ENCODE assay signal across 12 mouse cellular contexts in genomic region chr6:56794834-56795233, GRCm38 (mm10). TPM values are rescaled to one million over a fixed set of nuclear protein-coding genes. Genes with fewer than 3 reads are reported as not detected.
DNase-seq lines count a peak whose midpoint lies in the region; ATAC-seq and TF ChIP-seq lines count a peak whose summit lies in the region.
"Had no signal": no experiment of that assay in that cellular context is flagged by ENCODE, and none has a peak within 500 bp of the region (broad histone marks: within the 10 kb centered on the region; RNA-seq: fewer than 3 reads in every experiment).

No protein-coding gene starts in this region.

- ATAC-seq in heart, embryonic 12.5 days (ENCODE audit: insufficient number of reproducible peaks, low FRiP score), result no peak
- no peak for ATAC-seq in midbrain, embryonic 13.5 days
- no peak for ATAC-seq in midbrain, postnatal 0 days (ENCODE audit: low FRiP score)
- no peak for ATAC-seq in limb, embryonic 14.5 days (ENCODE audit: low FRiP score, low read depth)
- ATAC-seq in stomach, postnatal 0 days (ENCODE audit: low FRiP score, low TSS enrichment), result no peak
- ATAC-seq: CD4-positive, CD25-positive, alpha-beta regulatory T cell, adult 4 months had no signal

- H3K4me1 ChIP-seq in heart, embryonic 12.5 days (replicated peaks), result peaks cover 25% of the 10 kb centered on the region
- H3K4me1 ChIP-seq in heart, embryonic 10.5 days, result peaks cover 16% of the 10 kb centered on the region
- peaks cover 35% of the 10 kb centered on the region for H3K4me1 ChIP-seq in midbrain, embryonic 13.5 days (replicated peaks)
- H3K4me1 ChIP-seq in midbrain, postnatal 0 days (ENCODE audit: insufficient read depth, low read length), result peaks cover 6% of the 10 kb centered on the region
- peaks cover 16% of the 10 kb centered on the region for H3K4me1 ChIP-seq in limb, embryonic 14.5 days (ENCODE audit: control insufficient read depth, insufficient read depth, low read length)
- H3K4me1 ChIP-seq in stomach, postnatal 0 days (replicated peaks; ENCODE audit: control insufficient read depth, insufficient read depth), result 0 out of 2 replicates have a peak, but pooled peaks cover 4% of the 10 kb centered on the region

- no peaks in the 10 kb centered on the region for H3K36me3 ChIP-seq in heart, embryonic 12.5 days
- no peaks in the 10 kb centered on the region for H3K36me3 ChIP-seq in heart, embryonic 10.5 days
- H3K36me3 ChIP-seq in midbrain, embryonic 13.5 days, result no peaks in the 10 kb centered on the region
- no peaks in the 10 kb centered on the region for H3K36me3 ChIP-seq in midbrain, postnatal 0 days (ENCODE audit: insufficient read depth, low read length)
- no peaks in the 10 kb centered on the region for H3K36me3 ChIP-seq in limb, embryonic 14.5 days (ENCODE audit: control insufficient read depth, insufficient read depth, low read length)
- no peaks in the 10 kb centered on the region; the same call in 1 of the 2 replicates for H3K36me3 ChIP-seq in stomach, postnatal 0 days (ENCODE audit: control insufficient read depth, insufficient read depth, low read length)

- 84% methylated on average over 5 of the region's 5 CpGs for WGBS in heart, embryonic 12.5 days
- WGBS in heart, embryonic 10.5 days, result 90% methylated on average over 5 of the region's 5 CpGs
- 83% methylated on average over 5 of the region's 5 CpGs for WGBS in midbrain, embryonic 13.5 days
- 82% methylated on average over 5 of the region's 5 CpGs for WGBS in midbrain, postnatal 0 days
- 85% methylated on average over 5 of the region's 5 CpGs for WGBS in limb, embryonic 14.5 days
- WGBS in stomach, postnatal 0 days, result 80% methylated on average over 5 of the region's 5 CpGs

- TF ChIP-seq POLR2A in limb, embryonic 14.5 days (IDR thresholded peaks at IDR 0.05; ENCODE audit: borderline replicate concordance, extremely low read depth, insufficient read depth, insufficient read length), result no peak

- H3K9me3 ChIP-seq in heart, embryonic 12.5 days (replicated peaks), result peaks cover 4% of the 10 kb centered on the region; the same call in 1 of the 2 replicates
- no peaks in the 10 kb centered on the region for H3K9me3 ChIP-seq in heart, embryonic 10.5 days
- H3K9me3 ChIP-seq in midbrain, embryonic 13.5 days, result no peaks in the 10 kb centered on the region
- H3K9me3 ChIP-seq in midbrain, postnatal 0 days (ENCODE audit: low read length), result no peaks in the 10 kb centered on the region
- H3K9me3 ChIP-seq in limb, embryonic 14.5 days (ENCODE audit: control insufficient read depth, low read length), result no peaks in the 10 kb centered on the region
- no peaks in the 10 kb centered on the region for H3K9me3 ChIP-seq in stomach, postnatal 0 days (ENCODE audit: control insufficient read depth, low read length)

- intact Hi-C loops in left cerebral cortex, postnatal 36 days (cut with DNase I), result loop anchor here (5.0 kb wide), 1 partner anchor 127 kb away; the partner anchor contains the start of genes Nt5c3 and Vmn1r4

- no peak for TF ChIP-seq EP300 in stomach, postnatal 0 days (optimal IDR thresholded peaks at IDR 0.05)

- no peak for DNase-seq in heart, embryonic 10.5 days (ENCODE audit: low spot score)
- DNase-seq in midbrain, postnatal 0 days (ENCODE audit: low spot score), result no peak
- no peak for DNase-seq in limb, embryonic 14.5 days (ENCODE audit: low spot score)
- no peak for DNase-seq in stomach, postnatal 0 days (ENCODE audit: low spot score)
- DNase-seq in urinary bladder, adult 18-20 months (ENCODE audit: low spot score in 2 of 2), result no peak
- DNase-seq in left cerebral cortex, postnatal 36 days (ENCODE audit: low spot score in 2 of 2), result no peak
- DNase-seq: cerebellum, postnatal 10 days; gastrocnemius, postnatal 10 days; layer of hippocampus, postnatal 36 days had no signal

- H3K27me3 ChIP-seq in heart, embryonic 12.5 days (replicated peaks), result no peaks in the 10 kb centered on the region
- no peaks in the 10 kb centered on the region for H3K27me3 ChIP-seq in heart, embryonic 10.5 days (ENCODE audit: insufficient read depth, poor library complexity, severe bottlenecking)
- no peaks in the 10 kb centered on the region for H3K27me3 ChIP-seq in midbrain, embryonic 13.5 days
- no peaks in the 10 kb centered on the region for H3K27me3 ChIP-seq in midbrain, postnatal 0 days (ENCODE audit: insufficient read depth, low read length)
- H3K27me3 ChIP-seq in limb, embryonic 14.5 days (ENCODE audit: control insufficient read depth, insufficient read depth, low read length), result no peaks in the 10 kb centered on the region
- H3K27me3 ChIP-seq in stomach, postnatal 0 days (ENCODE audit: control insufficient read depth, insufficient read depth, low read length), result no peaks in the 10 kb centered on the region

- peak overlapping the region; percentile 80 for H3K4me2 ChIP-seq in heart, embryonic 12.5 days
- 0 out of 2 replicates have a peak overlapping the region, but pooled peaks have one; percentile 75 for H3K4me2 ChIP-seq in midbrain, embryonic 13.5 days (replicated peaks)
- H3K4me2 ChIP-seq in midbrain, postnatal 0 days (ENCODE audit: low read depth, low read length, poor library complexity, severe bottlenecking), result no peak overlapping the region; the same call in 1 of the 2 replicates
- H3K4me2 ChIP-seq in limb, embryonic 14.5 days (replicated peaks; ENCODE audit: low read depth, low read length, severe bottlenecking), result peak overlapping the region; percentile 71; the same call in 1 of the 2 replicates
- H3K4me2 ChIP-seq in stomach, postnatal 0 days (replicated peaks; ENCODE audit: low read depth), result peak overlapping the region; percentile 77

- H3K4me3 ChIP-seq in heart, embryonic 12.5 days, result no peak overlapping the region; the same call in 1 of the 2 replicates
- H3K4me3 ChIP-seq in heart, embryonic 10.5 days, result no peak overlapping the region
- peak overlapping the region; percentile 83; the same call in 1 of the 2 replicates for H3K4me3 ChIP-seq in midbrain, embryonic 13.5 days (replicated peaks)
- no peak overlapping the region for H3K4me3 ChIP-seq in midbrain, postnatal 0 days (ENCODE audit: low read depth, low read length)
- no peak overlapping the region for H3K4me3 ChIP-seq in limb, embryonic 14.5 days (replicated peaks; ENCODE audit: low read length)
- H3K4me3 ChIP-seq in stomach, postnatal 0 days (ENCODE audit: low read depth, low read length), result no peak overlapping the region

- H3K9ac ChIP-seq in heart, embryonic 12.5 days, result no peak overlapping the region
- H3K9ac ChIP-seq in midbrain, embryonic 13.5 days (replicated peaks), result no peak overlapping the region
- H3K9ac ChIP-seq in midbrain, postnatal 0 days (replicated peaks; ENCODE audit: low read length, poor library complexity, severe bottlenecking), result no peak overlapping the region
- no peak overlapping the region for H3K9ac ChIP-seq in limb, embryonic 14.5 days (ENCODE audit: low read depth, low read length, severe bottlenecking)
- no peak overlapping the region for H3K9ac ChIP-seq in stomach, postnatal 0 days (ENCODE audit: low read length)

- no peak overlapping the region for H3K27ac ChIP-seq in heart, embryonic 12.5 days (ENCODE audit: poor library complexity, severe bottlenecking)
- H3K27ac ChIP-seq in heart, embryonic 10.5 days, result no peak overlapping the region
- H3K27ac ChIP-seq in midbrain, embryonic 13.5 days, result no peak overlapping the region
- no peak overlapping the region for H3K27ac ChIP-seq in midbrain, postnatal 0 days (ENCODE audit: low read depth, low read length)
- no peak overlapping the region for H3K27ac ChIP-seq in limb, embryonic 14.5 days (replicated peaks; ENCODE audit: low read depth, low read length)
- no peak overlapping the region for H3K27ac ChIP-seq in stomach, postnatal 0 days (replicated peaks)

- no peak for TF ChIP-seq CTCF in midbrain, postnatal 0 days (IDR thresholded peaks at IDR 0.05)
- no peak for TF ChIP-seq CTCF in stomach, postnatal 0 days (IDR thresholded peaks at IDR 0.05; ENCODE audit: low read depth)

RNA-seq across cellular contexts. Expression of gene Kbtbd2, which starts 2.8 kb away (rescaled TPM):
- polyA plus RNA-seq in heart, embryonic 12.5 days (2016; fragmentation: Nextera tagmentation; extraction: Ambion mirVana), result 37.0 and 40.2 TPM in 2 replicates
- 35.8 and 39.9 TPM in 2 replicates for polyA plus RNA-seq in heart, embryonic 10.5 days (2016; fragmentation: Nextera tagmentation; extraction: Ambion mirVana)
- 33.7 and 37.0 TPM in 2 replicates for polyA plus RNA-seq in midbrain, embryonic 13.5 days (2015; fragmentation: Nextera tagmentation; extraction: Ambion mirVana)
- 36.9 and 50.1 TPM in 2 replicates for total RNA-seq in midbrain, postnatal 0 days (2014; rRNA removed)
- polyA plus RNA-seq in midbrain, postnatal 0 days (2015; fragmentation: Nextera tagmentation; extraction: Ambion mirVana), result 15.9 and 18.4 TPM in 2 replicates
- 25.1 and 27.0 TPM in 2 replicates for polyA plus RNA-seq in limb, embryonic 14.5 days (2012; rRNA removed)
- polyA plus RNA-seq in limb, embryonic 14.5 days (2014; fragmentation: Nextera tagmentation; extraction: Ambion mirVana), result 17.6 and 18.6 TPM in 2 replicates
- 9.3 and 10.8 TPM in 2 replicates for polyA plus RNA-seq in stomach, postnatal 0 days (2015; fragmentation: Nextera tagmentation; extraction: Ambion mirVana)
- 10 to 100 TPM; 54.7 to 58.6 TPM for total RNA-seq in left cerebral cortex, postnatal 36 days (2021)

RNA-seq across cellular contexts. Expression of gene Fkbp9, which starts 37.0 kb away (rescaled TPM):
- polyA plus RNA-seq in heart, embryonic 12.5 days (2016; fragmentation: Nextera tagmentation; extraction: Ambion mirVana), result 151 and 154 TPM in 2 replicates
- polyA plus RNA-seq in heart, embryonic 10.5 days (2016; fragmentation: Nextera tagmentation; extraction: Ambion mirVana), result 122 and 142 TPM in 2 replicates
- polyA plus RNA-seq in midbrain, embryonic 13.5 days (2015; fragmentation: Nextera tagmentation; extraction: Ambion mirVana), result 23.3 and 29.2 TPM in 2 replicates
- total RNA-seq in midbrain, postnatal 0 days (2014; rRNA removed), result 44.8 and 46.5 TPM in 2 replicates
- polyA plus RNA-seq in midbrain, postnatal 0 days (2015; fragmentation: Nextera tagmentation; extraction: Ambion mirVana), result 31.9 and 36.7 TPM in 2 replicates
- 232 and 239 TPM in 2 replicates for polyA plus RNA-seq in limb, embryonic 14.5 days (2012; rRNA removed)
- 205 and 219 TPM in 2 replicates for polyA plus RNA-seq in limb, embryonic 14.5 days (2014; fragmentation: Nextera tagmentation; extraction: Ambion mirVana)
- 80.5 and 85.8 TPM in 2 replicates for polyA plus RNA-seq in stomach, postnatal 0 days (2015; fragmentation: Nextera tagmentation; extraction: Ambion mirVana)
- 10 to 100 TPM; 26.7 to 29.0 TPM for total RNA-seq in left cerebral cortex, postnatal 36 days (2021)
- polyA plus RNA-seq: CD4-positive, CD25-positive, alpha-beta regulatory T cell, adult 4 months had no signal
